Mouse (Mus musculus): ENCODE data around the gene Chmp5. TPM values are rescaled to one million over a fixed set of nuclear protein-coding genes. Genes with fewer than 3 reads are reported as not detected.
"Not testable (repeated sequence)": the region's sequence is repeated elsewhere in the genome, so short reads cannot be mapped to it uniquely, and the experiment has no call there.

The Chmp5 gene
- polyA plus RNA-seq, 1 experiment from 2014 or later: 49.3 TPM

- Histone ChIP-seq H3K27ac (ENCODE audit: low read depth) (no peak overlapping the region), H3K27me3 (ENCODE audit: insufficient read depth, low read length) (no peaks in the 10 kb centered on the region), H3K9ac (replicated peaks) (no peak overlapping the region), H3K9me3 (ENCODE audit: low read length) (no peaks in the 10 kb centered on the region), H3K4me1 (ENCODE audit: insufficient read depth) (no peaks in the 10 kb centered on the region), H3K4me3 (ENCODE audit: low read depth, low read length) (no peak overlapping the region), H3K36me3 (replicated peaks; ENCODE audit: insufficient read depth, low read length) (no peaks in the 10 kb centered on the region), H3K4me2 (ENCODE audit: low read depth, low read length) (no peak overlapping the region)
- WGBS (ENCODE audit: insufficient replicate concordance): 66% methylated on average over 3 of the region's 3 CpGs
- TF ChIP-seq CTCF (IDR thresholded peaks at IDR 0.05; ENCODE audit: low read depth): no peak
- no peak for TF ChIP-seq EP300 (IDR thresholded peaks at IDR 0.05; ENCODE audit: low read depth)
- no peak for DNase-seq
- no peak for ATAC-seq
Measured at GRCm38 (mm10) chr4:40921288-40921687, 26.9 kb upstream of the Chmp5 start.

GRCm38 (mm10) chr4:40923087-40923651 is 25.0 kb upstream of the Chmp5 start:
- Histone ChIP-seq H3K4me3 (ENCODE audit: low read depth, low read length) (no peak overlapping the region), H3K9me3 (ENCODE audit: low read length) (no peaks in the 10 kb centered on the region), H3K4me2 (ENCODE audit: low read depth, low read length) (no peak overlapping the region), H3K4me1 (ENCODE audit: insufficient read depth) (no peaks in the 10 kb centered on the region), H3K9ac (replicated peaks) (no peak overlapping the region), H3K27ac (ENCODE audit: low read depth) (no peak overlapping the region), H3K36me3 (replicated peaks; ENCODE audit: insufficient read depth, low read length) (no peaks in the 10 kb centered on the region), H3K27me3 (ENCODE audit: insufficient read depth, low read length) (no peaks in the 10 kb centered on the region)
- no peak for TF ChIP-seq EP300 (IDR thresholded peaks at IDR 0.05; ENCODE audit: low read depth)
- TF ChIP-seq CTCF (IDR thresholded peaks at IDR 0.05; ENCODE audit: low read depth): no peak
- ATAC-seq (no peak), DNase-seq (no peak)
- 75% methylated on average over 6 of the region's 6 CpGs for WGBS (ENCODE audit: insufficient replicate concordance)

- ATAC-seq: no peak
- no peak overlapping the region for H3K4me3 ChIP-seq (ENCODE audit: low read depth, low read length)
- no peak overlapping the region for H3K27ac ChIP-seq (ENCODE audit: low read depth)
- WGBS (ENCODE audit: insufficient replicate concordance): 74% methylated on average over 3 of the region's 3 CpGs
- no peak for DNase-seq
- no peaks in the 10 kb centered on the region for H3K9me3 ChIP-seq (ENCODE audit: low read length)
- H3K36me3 ChIP-seq (replicated peaks; ENCODE audit: insufficient read depth, low read length): no peaks in the 10 kb centered on the region
- H3K27me3 ChIP-seq (ENCODE audit: insufficient read depth, low read length): no peaks in the 10 kb centered on the region
- TF ChIP-seq EP300 (IDR thresholded peaks at IDR 0.05; ENCODE audit: low read depth): no peak
- TF ChIP-seq CTCF (IDR thresholded peaks at IDR 0.05; ENCODE audit: low read depth): no peak
- H3K4me1 ChIP-seq (ENCODE audit: insufficient read depth): no peaks in the 10 kb centered on the region
- no peak overlapping the region for H3K4me2 ChIP-seq (ENCODE audit: low read depth, low read length)
- no peak overlapping the region for H3K9ac ChIP-seq (replicated peaks)
Measured at GRCm38 (mm10) chr4:40925568-40925967, 22.6 kb upstream of the Chmp5 start.

- H3K4me2 ChIP-seq (ENCODE audit: low read depth, low read length): no peak overlapping the region
- H3K4me3 ChIP-seq (ENCODE audit: low read depth, low read length): no peak overlapping the region
- no peak overlapping the region for H3K9ac ChIP-seq (replicated peaks)
- no peak overlapping the region for H3K27ac ChIP-seq (ENCODE audit: low read depth)
- no peaks in the 10 kb centered on the region for H3K27me3 ChIP-seq (ENCODE audit: insufficient read depth, low read length)
- H3K36me3 ChIP-seq (replicated peaks; ENCODE audit: insufficient read depth, low read length): peaks cover 9% of the 10 kb centered on the region
- TF ChIP-seq EP300 (IDR thresholded peaks at IDR 0.05; ENCODE audit: low read depth) (no peak), CTCF (IDR thresholded peaks at IDR 0.05; ENCODE audit: low read depth) (no peak)
- H3K9me3 ChIP-seq (ENCODE audit: low read length): no peaks in the 10 kb centered on the region
- DNase-seq (no peak), ATAC-seq (no peak)
- H3K4me1 ChIP-seq (ENCODE audit: insufficient read depth): no peaks in the 10 kb centered on the region
- WGBS (ENCODE audit: insufficient replicate concordance): 82% methylated on average over 7 of the region's 7 CpGs
Measured at GRCm38 (mm10) chr4:40929046-40929445, 19.2 kb upstream of the Chmp5 start.

GRCm38 (mm10) chr4:40933694-40934093 is 14.5 kb upstream of the Chmp5 start:
- H3K4me3 ChIP-seq (ENCODE audit: low read depth, low read length): no peak overlapping the region
- peaks cover 45% of the 10 kb centered on the region for H3K36me3 ChIP-seq (replicated peaks; ENCODE audit: insufficient read depth, low read length)

GRCm38 (mm10) chr4:40934369-40934768 is 13.8 kb upstream of the Chmp5 start:
- ATAC-seq: peak; percentile 53
- H3K4me3 ChIP-seq (ENCODE audit: low read depth, low read length); H3K9me3 ChIP-seq (ENCODE audit: low read length); DNase-seq; H3K9ac ChIP-seq (replicated peaks); H3K4me1 ChIP-seq (ENCODE audit: insufficient read depth); H3K4me2 ChIP-seq (ENCODE audit: low read depth, low read length); H3K27ac ChIP-seq (ENCODE audit: low read depth); H3K27me3 ChIP-seq (ENCODE audit: insufficient read depth, low read length): not testable (repeated sequence)
- peaks cover 51% of the 10 kb centered on the region for H3K36me3 ChIP-seq (replicated peaks; ENCODE audit: insufficient read depth, low read length)
- WGBS (ENCODE audit: insufficient replicate concordance): 80% methylated on average over 3 of the region's 3 CpGs

More at GRCm38 (mm10) chr4:40933694-40934093, 14.5 kb upstream of the Chmp5 start:
- no peaks in the 10 kb centered on the region for H3K4me1 ChIP-seq (ENCODE audit: insufficient read depth)
- H3K27ac ChIP-seq (ENCODE audit: low read depth): no peak overlapping the region
- no peaks in the 10 kb centered on the region for H3K9me3 ChIP-seq (ENCODE audit: low read length)
- no peak overlapping the region for H3K9ac ChIP-seq (replicated peaks)
- DNase-seq (no peak), ATAC-seq (no peak)
- H3K27me3 ChIP-seq (ENCODE audit: insufficient read depth, low read length): no peaks in the 10 kb centered on the region
- TF ChIP-seq CTCF (IDR thresholded peaks at IDR 0.05; ENCODE audit: low read depth) (no peak), EP300 (IDR thresholded peaks at IDR 0.05; ENCODE audit: low read depth) (no peak)
- WGBS (ENCODE audit: insufficient replicate concordance): 79% methylated on average over 5 of the region's 5 CpGs
- no peak overlapping the region for H3K4me2 ChIP-seq (ENCODE audit: low read depth, low read length)

Measured in liver, postnatal 0 days (tissue).